Mouse (Mus musculus) liver, embryonic 14.5 days (tissue): ENCODE data around the gene Fxyd1. TPM values are rescaled to one million over a fixed set of nuclear protein-coding genes. Genes with fewer than 3 reads are reported as not detected.
A peak's percentile ranks its signal among the peaks of the same experiment; 100 is the strongest.

ENCODE experiments used
- ATAC-seq: fragments of 200-750 bp; cut with Nextera tagmentation; 2 replicates; pipeline ENCODE4 v1.8.0; 2017; ENCODE audit warnings: moderate number of reproducible peaks, mild to moderate bottlenecking, moderate library complexity; ENCODE audit not compliant: insufficient read depth
- DNase-seq, 3 experiments: peaks; one replicate each; pipeline ENCODE4 v3.0.0-alpha.2; 2012 to 2013; ENCODE audit warnings: low read depth in 3 of 3, low spot score in 3 of 3
- H3K27ac ChIP-seq: fragments of 300-500 bp; sonication (generic); 2 replicates; pipeline ENCODE4 v1.5.1; 2014; ENCODE audit warnings: moderate library complexity, mild to moderate bottlenecking, control low read depth, inconsistent platforms
- H3K27me3 ChIP-seq: fragments of 300-500 bp; sonication (generic); 2 replicates; pipeline ENCODE4 v1.6.1; 2014; ENCODE audit warnings: mild to moderate bottlenecking, low read length, moderate library complexity; ENCODE audit not compliant: control insufficient read depth, insufficient read depth
- H3K36me3 ChIP-seq: fragments of 300-500 bp; sonication (generic); replicated peaks from 2 replicates; pipeline ENCODE4 v1.6.1; 2014; ENCODE audit warnings: low read depth; ENCODE audit not compliant: control insufficient read depth, insufficient read depth
- H3K4me1 ChIP-seq, 2 experiments: fragments of 200-500 bp in 1 of 2; fragments of 300-500 bp in 1 of 2; sonication (generic) in 1 of 2; replicated peaks; 2 replicates each; pipeline ENCODE4 v1.6.1; 2012 to 2014; ENCODE audit warnings: antibody characterized with exemption in 1 of 2, inconsistent platforms in 1 of 2, low read length in 1 of 2; ENCODE audit not compliant: control insufficient read depth in 2 of 2, insufficient read depth in 2 of 2
- H3K4me2 ChIP-seq: fragments of 300-500 bp; sonication (generic); 2 replicates; pipeline ENCODE4 v1.6.1; 2014; ENCODE audit warnings: low read depth, mild to moderate bottlenecking, control low read depth, moderate library complexity
- H3K4me3 ChIP-seq, 2 experiments: fragments of 200-500 bp in 1 of 2; fragments of 300-500 bp in 1 of 2; sonication (generic) in 1 of 2; 2 replicates each; pipeline ENCODE4 v1.5.1; 2012 to 2014; ENCODE audit warnings: low read depth in 2 of 2, low read length in 2 of 2, mild to moderate bottlenecking in 2 of 2, control low read depth in 1 of 2, inconsistent platforms in 1 of 2, moderate library complexity in 1 of 2; ENCODE audit not compliant: insufficient read depth in 1 of 2
- H3K9ac ChIP-seq: fragments of 300-500 bp; sonication (generic); replicated peaks from 2 replicates; pipeline ENCODE4 v1.6.1; 2014; ENCODE audit warnings: mild to moderate bottlenecking, control low read depth, moderate library complexity
- H3K9me3 ChIP-seq: fragments of 300-500 bp; sonication (generic); 2 replicates; pipeline ENCODE4 v1.6.1; 2016; ENCODE audit warnings: low read length, mixed read lengths; ENCODE audit not compliant: control insufficient read depth
- CTCF ChIP-seq: IDR thresholded peaks from 2 replicates; pipeline ENCODE4 v1.5.1; 2016; ENCODE audit warnings: antibody characterized with exemption, low read depth, control low read depth
- EP300 ChIP-seq: IDR thresholded peaks from 2 replicates; pipeline ENCODE4 v1.6.1; 2016; ENCODE audit warnings: antibody characterized with exemption, low read depth
- WGBS: fragments of 180-500 bp; shearing (Covaris S2); extraction: QIAGEN DNeasy Blood & Tissue Kit; methylation state at CpG from one replicate; pipeline ENCODE4 v1.1.7; 2014; ENCODE audit not compliant: insufficient replicate concordance; 5-methylcytosine and 5-hydroxymethylcytosine counted together
- polyA plus RNA-seq, 2 experiments: library from polyadenylated mRNA; depleted of rRNA in 1 of 2; stranded (reverse) in 1 of 2; unstranded in 1 of 2; fragments of >200 nt; fragmentation: Nextera tagmentation in 1 of 2; extraction: Ambion mirVana in 1 of 2; gene quantifications; 2 replicates each; pipeline versions ENCODE4 v1.2.1 to v1.2.3; 2012 to 2014

The Fxyd1 gene
- polyA plus RNA-seq, 2 experiments, result 33.0 to 61.9 TPM

DNA sequence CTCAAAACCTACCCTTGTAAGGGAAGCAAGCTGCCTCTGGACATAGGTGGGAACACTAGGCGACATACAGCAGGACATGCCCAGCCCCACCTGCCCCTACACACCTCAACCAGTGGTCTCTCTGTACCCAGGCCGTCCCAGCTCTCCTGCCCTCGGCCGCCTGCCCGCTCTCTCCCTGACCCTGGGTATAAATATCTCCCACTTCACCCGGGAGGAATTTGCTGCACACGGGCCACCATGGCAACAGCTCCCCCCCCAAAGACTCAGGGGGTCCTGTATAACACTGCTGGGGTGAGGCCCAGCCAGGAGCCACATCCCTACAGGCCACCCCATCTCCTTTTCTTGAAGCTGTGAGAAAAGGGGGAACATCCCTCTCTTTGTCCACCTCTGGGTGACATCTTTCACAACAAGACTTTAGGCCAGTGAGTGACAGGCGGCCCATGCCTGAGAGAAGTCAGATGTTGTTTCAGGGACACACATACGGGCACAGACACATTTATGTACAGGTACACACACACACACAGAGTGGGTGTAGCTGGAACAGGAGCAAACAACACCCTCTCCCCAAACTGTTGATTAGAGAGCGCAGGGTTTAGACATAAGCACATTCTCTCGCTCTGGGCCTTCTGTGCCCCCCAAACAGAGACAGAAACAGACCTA, 2.2 kb downstream of the Fxyd1 start:
- Histone ChIP-seq H3K4me1 (peaks cover 0 to 7% of the 10 kb centered on the region in 2 experiments; a peak in 1 of 4 replicates), H3K27ac (no peak overlapping the region), H3K27me3 (peaks cover 31% of the 10 kb centered on the region), H3K36me3 (no peaks in the 10 kb centered on the region), H3K9me3 (no peaks in the 10 kb centered on the region), H3K9ac (no peak overlapping the region), H3K4me3 (peak overlapping the region in 1 of 2 experiments; percentile 3; a peak in 1 of 4 replicates), H3K4me2 (peak overlapping the region; percentile 44)
- WGBS, result 56% methylated on average over 11 of the region's 11 CpGs
- no peak for TF ChIP-seq EP300
- TF ChIP-seq CTCF, result no peak
- DNase-seq, result no peak
- peak; percentile 7; the same call in 1 of the 2 replicates for ATAC-seq

- Histone ChIP-seq H3K4me2 (no peak overlapping the region), H3K9ac (no peak overlapping the region), H3K9me3 (no peaks in the 10 kb centered on the region), H3K27ac (no peak overlapping the region), H3K36me3 (no peaks in the 10 kb centered on the region), H3K4me1 (peaks cover 0 to 7% of the 10 kb centered on the region in 2 experiments; a peak in 1 of 4 replicates), H3K27me3 (peaks cover 31% of the 10 kb centered on the region), H3K4me3 (no peak overlapping the region)
- ATAC-seq, result no peak
- no peak for TF ChIP-seq EP300
- DNase-seq, result no peak
- 44% methylated on average over 10 of the region's 10 CpGs for WGBS
Measured at GRCm38 (mm10) chr7:31053882-31054447, 3.0 kb downstream of the Fxyd1 start.

DNA sequence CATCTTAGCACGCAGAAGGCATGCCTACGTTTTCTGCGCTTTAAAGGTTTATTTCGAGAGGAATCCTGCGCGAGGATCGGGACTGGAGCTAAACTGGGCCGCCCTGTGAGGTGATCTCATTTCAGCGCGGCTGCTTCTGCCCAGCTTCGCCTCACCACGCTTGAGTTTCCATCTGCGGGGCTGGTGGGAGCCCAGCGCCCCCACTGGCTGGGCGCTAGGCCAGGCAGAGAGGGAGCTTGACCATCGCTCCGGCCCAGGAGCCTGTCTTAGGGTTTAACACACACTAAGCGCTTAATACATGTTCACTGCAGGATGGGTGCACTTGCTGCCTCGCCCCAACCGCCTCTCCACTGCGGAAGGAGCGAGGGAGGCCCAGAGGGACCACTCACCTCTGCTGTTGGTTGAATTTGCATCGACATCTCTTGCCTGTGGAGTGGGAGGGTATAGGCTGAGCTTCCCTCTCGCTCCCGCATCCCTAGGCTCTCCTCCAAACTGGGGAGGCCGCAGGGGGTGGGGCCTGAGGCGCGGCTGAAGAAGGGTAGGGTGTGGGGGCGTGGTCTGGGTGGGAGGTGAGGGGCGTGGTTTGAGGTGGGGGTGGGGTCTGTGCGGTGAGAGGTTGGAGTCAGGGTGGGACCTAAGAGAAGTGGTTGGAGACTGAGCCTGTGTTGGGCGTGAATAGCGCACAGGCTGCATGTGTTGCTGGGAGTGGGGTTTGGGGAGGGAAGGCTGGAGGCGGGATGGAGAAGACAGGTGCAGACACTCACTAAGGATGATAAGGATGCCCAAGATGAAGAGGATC, 4.2 kb downstream of the Fxyd1 start:
- Histone ChIP-seq H3K4me2 (no peak overlapping the region; the same call in 1 of the 2 replicates), H3K9me3 (no peaks in the 10 kb centered on the region), H3K36me3 (no peaks in the 10 kb centered on the region), H3K27ac (no peak overlapping the region), H3K27me3 (peaks cover 31% of the 10 kb centered on the region), H3K4me1 (peaks cover 0 to 7% of the 10 kb centered on the region in 2 experiments; a peak in 1 of 4 replicates), H3K4me3 (no peak overlapping the region), H3K9ac (no peak overlapping the region)
- DNase-seq (no peak), ATAC-seq (no peak)
- TF ChIP-seq EP300 (no peak), CTCF (peak; percentile 33; the same call in 1 of the 2 replicates)
- 2% methylated on average over 34 of the region's 34 CpGs for WGBS

- H3K4me2 ChIP-seq, result no peak overlapping the region; the same call in 1 of the 2 replicates
Measured at GRCm38 (mm10) chr7:31052251-31052635, 4.8 kb downstream of the Fxyd1 start.

More at GRCm38 (mm10) chr7:31052251-31052635, 4.8 kb downstream of the Fxyd1 start:
- Histone ChIP-seq H3K27me3 (peaks cover 31% of the 10 kb centered on the region), H3K4me1 (0 out of 4 replicates have a peak, but pooled peaks cover 0 to 2% of the 10 kb centered on the region in 2 experiments), H3K9me3 (no peaks in the 10 kb centered on the region), H3K9ac (no peak overlapping the region), H3K4me3 (no peak overlapping the region), H3K27ac (no peak overlapping the region), H3K36me3 (no peaks in the 10 kb centered on the region)
- DNase-seq (no peak), ATAC-seq (no peak)
- TF ChIP-seq EP300 (no peak), CTCF (no peak)
- WGBS, result 3% methylated on average over 22 of the region's 22 CpGs
